Comparison of ENCODE assay signal across 9 mouse cellular contexts in the genomic region with DNA sequence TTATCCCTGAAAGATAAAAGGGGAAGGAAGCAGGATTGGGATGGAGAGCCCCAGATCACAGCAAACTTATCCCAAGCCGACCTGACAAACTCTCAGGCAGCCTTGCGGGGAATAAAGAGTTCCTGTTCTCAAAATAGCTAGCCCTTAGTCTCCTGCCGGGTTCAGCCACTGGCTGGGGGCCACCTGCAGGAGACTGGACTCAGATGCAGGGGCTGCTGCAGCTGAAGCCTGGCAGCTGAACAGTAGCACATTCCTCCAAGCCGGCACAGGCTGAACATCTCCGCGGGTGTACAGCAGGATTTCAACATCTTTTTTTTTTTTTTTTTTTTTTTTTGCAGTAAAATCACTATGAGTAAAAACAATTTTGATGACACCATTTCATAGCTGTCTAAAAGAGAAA.
DNase-seq lines count a peak whose midpoint lies in the region; ATAC-seq and TF ChIP-seq lines count a peak whose summit lies in the region.
"Had no signal": no experiment of that assay in that cellular context is flagged by ENCODE, and none has a peak within 500 bp of the region (broad histone marks: within the 10 kb centered on the region; RNA-seq: fewer than 3 reads in every experiment).

No protein-coding gene starts in this region.

- H3K4me3 ChIP-seq in kidney, postnatal 0 days (replicated peaks; ENCODE audit: low read depth, low read length), result no peak overlapping the region
- H3K4me3 ChIP-seq in midbrain, embryonic 16.5 days (ENCODE audit: low read depth, low read length), result no peak overlapping the region
- H3K4me3 ChIP-seq: liver, embryonic 15.5 days had no signal

- no peak overlapping the region for H3K9ac ChIP-seq in kidney, postnatal 0 days (ENCODE audit: low read depth, low read length)
- H3K9ac ChIP-seq in midbrain, embryonic 16.5 days (ENCODE audit: low read depth, low read length), result no peak overlapping the region
- H3K9ac ChIP-seq: liver, embryonic 15.5 days had no signal

- ATAC-seq in kidney, postnatal 0 days (replicated peaks; ENCODE audit: low FRiP score, low read depth), result no peak
- no peak for ATAC-seq in midbrain, embryonic 16.5 days

- TF ChIP-seq CTCF in kidney, postnatal 0 days (IDR thresholded peaks at IDR 0.05; ENCODE audit: low read depth), result peak; percentile 4; the same call in 1 of the 2 replicates

- whole genome bisulfite sequencing in kidney, postnatal 0 days, result 30% methylated on average over 6 of the region's 6 CpGs
- WGBS in midbrain, embryonic 16.5 days, result 24% methylated on average over 6 of the region's 6 CpGs

- intact Hi-C loops in heart, postnatal 14 days (cut with DNase I), result no loop called here

- H3K27me3 ChIP-seq in kidney, postnatal 0 days (ENCODE audit: insufficient read depth, low read length), result no peaks in the 10 kb centered on the region
- H3K27me3 ChIP-seq in midbrain, embryonic 16.5 days (ENCODE audit: control insufficient read depth, insufficient read depth, low read depth, low read length), result no peaks in the 10 kb centered on the region

- no peak for DNase-seq in kidney, postnatal 0 days (ENCODE audit: low spot score)
- no peak for DNase-seq in kidney, postnatal 25 days
- peak; percentile 63 for DNase-seq in 416B (ENCODE audit: low read depth)
- DNase-seq in Muller cell, postnatal 12 days (ENCODE audit: inconsistent ontology term), result peak; percentile 45
- DNase-seq in heart, postnatal 14 days, result peak; percentile 47 to 49
- no peak for DNase-seq in spleen, postnatal 14 days (ENCODE audit: low spot score in 2 of 2)
- DNase-seq: layer of hippocampus, postnatal 36 days had no signal

- H3K4me1 ChIP-seq in kidney, postnatal 0 days (replicated peaks; ENCODE audit: insufficient read depth, low read length), result no peaks in the 10 kb centered on the region
- peaks cover 9% of the 10 kb centered on the region for H3K4me1 ChIP-seq in midbrain, embryonic 16.5 days (ENCODE audit: control insufficient read depth, insufficient read depth, low read length)
- H3K4me1 ChIP-seq: liver, embryonic 15.5 days had no signal

- no peaks in the 10 kb centered on the region for H3K36me3 ChIP-seq in kidney, postnatal 0 days (ENCODE audit: insufficient read depth, low read length)
- peaks cover 6% of the 10 kb centered on the region; the same call in 1 of the 2 replicates for H3K36me3 ChIP-seq in midbrain, embryonic 16.5 days (ENCODE audit: control insufficient read depth, insufficient read depth, low read length)
- H3K36me3 ChIP-seq: liver, embryonic 15.5 days had no signal

- H3K27ac ChIP-seq in kidney, postnatal 0 days, result no peak overlapping the region
- H3K27ac ChIP-seq in midbrain, embryonic 16.5 days (ENCODE audit: low read length), result no peak overlapping the region
- H3K27ac ChIP-seq: liver, embryonic 15.5 days had no signal

- H3K9me3 ChIP-seq in kidney, postnatal 0 days (replicated peaks; ENCODE audit: low read length), result no peaks in the 10 kb centered on the region
- no peaks in the 10 kb centered on the region for H3K9me3 ChIP-seq in midbrain, embryonic 16.5 days (replicated peaks; ENCODE audit: control insufficient read depth, low read length, poor library complexity, severe bottlenecking)
- H3K9me3 ChIP-seq: liver, embryonic 15.5 days had no signal

- no peak overlapping the region for H3K4me2 ChIP-seq in kidney, postnatal 0 days (ENCODE audit: low read length)
- H3K4me2 ChIP-seq in midbrain, embryonic 16.5 days (ENCODE audit: low read length), result no peak overlapping the region
- H3K4me2 ChIP-seq: liver, embryonic 15.5 days had no signal

Comparison
In these comparisons a context has a peak if more than half of its experiments do, and no peak if none do; other contexts are left out.
1. DNase-seq: peak in 416B (single experiment), Muller cell, postnatal 12 days (single experiment) and heart, postnatal 14 days (2 of 2); none in kidney, postnatal 0 days (single experiment), kidney, postnatal 25 days (0 of 2) and spleen, postnatal 14 days (0 of 2).